Mouse (Mus musculus) forebrain, postnatal 0 days (tissue): ENCODE measurements around the gene Flt1. TPM values are rescaled to one million over a fixed set of nuclear protein-coding genes. Genes with fewer than 3 reads are reported as not detected.

Source experiments
- ATAC-seq: fragments of 200-750 bp; cut with Nextera tagmentation; 2 replicates; pipeline ENCODE4 v1.8.0; 2017; ENCODE audit warnings: mild to moderate bottlenecking, moderate library complexity
- DNase-seq: peaks from one replicate; pipeline ENCODE4 v3.0.0-alpha.2; 2015
- H3K27ac ChIP-seq: fragments of 300-500 bp; sonication (generic); 2 replicates; pipeline ENCODE4 v1.5.1; 2014; ENCODE audit warnings: low read depth, mild to moderate bottlenecking, antibody characterized with exemption, low read length, moderate library complexity, mixed read lengths
- H3K27me3 ChIP-seq: fragments of 300-500 bp; sonication (generic); 2 replicates; pipeline ENCODE4 v1.6.1; 2014; ENCODE audit warnings: mild to moderate bottlenecking, low read length, mixed read lengths; ENCODE audit not compliant: insufficient read depth
- H3K36me3 ChIP-seq: fragments of 300-500 bp; sonication (generic); 2 replicates; pipeline ENCODE4 v1.6.1; 2014; ENCODE audit warnings: mild to moderate bottlenecking, moderate library complexity; ENCODE audit not compliant: insufficient read depth
- H3K4me1 ChIP-seq: fragments of 300-500 bp; sonication (generic); 2 replicates; pipeline ENCODE4 v1.6.1; 2014; ENCODE audit warnings: antibody characterized with exemption; ENCODE audit not compliant: insufficient read depth
- H3K4me2 ChIP-seq: fragments of 300-500 bp; sonication (generic); 2 replicates; pipeline ENCODE4 v1.6.1; 2014; ENCODE audit warnings: low read depth, mild to moderate bottlenecking, moderate library complexity
- H3K4me3 ChIP-seq: fragments of 300-500 bp; sonication (generic); 2 replicates; pipeline ENCODE4 v1.5.1; 2014; ENCODE audit warnings: low read depth, low read length, mixed read lengths
- H3K9ac ChIP-seq: fragments of 300-500 bp; sonication (generic); 2 replicates; pipeline ENCODE4 v1.6.1; 2014; ENCODE audit warnings: mild to moderate bottlenecking
- H3K9me3 ChIP-seq: fragments of 300-500 bp; sonication (generic); 2 replicates; pipeline ENCODE4 v1.6.1; 2016; ENCODE audit warnings: low read length
- CTCF ChIP-seq: sonication (generic); IDR thresholded peaks from 2 replicates; pipeline ENCODE4 v1.5.1; 2016; ENCODE audit warnings: antibody characterized with exemption, control low read depth, low read depth
- WGBS: fragments of 180-500 bp; shearing (Covaris S2); extraction: QIAGEN DNeasy Blood & Tissue Kit; methylation state at CpG from one replicate; pipeline ENCODE4 v1.1.7; 2014; 5-methylcytosine and 5-hydroxymethylcytosine counted together
- polyA plus RNA-seq: library from polyadenylated mRNA; unstranded; fragments of >200 nt; fragmentation: Nextera tagmentation; extraction: Ambion mirVana; gene quantifications from 2 replicates; pipeline ENCODE4 v1.2.1, GENCODE M21; 2015
- total RNA-seq: library from RNA; depleted of rRNA; stranded (reverse); fragments of >200 nt; gene quantifications from 2 replicates; pipeline ENCODE4 v1.2.3, GENCODE M21; 2014; rRNA removed

The Flt1 gene
- total RNA-seq (8.5 and 11.6 TPM in 2 replicates), polyA plus RNA-seq (6.4 and 10.1 TPM in 2 replicates)

GRCm38 (mm10) chr5:147725831-147726700 is at the start of gene Flt1:
Gene Flt1 (minus strand): TSS chr5:147726011.
- Histone ChIP-seq H3K27ac (no peak within 1 kb of the TSS), H3K9ac (peak within 1 kb of the TSS; percentile 33; the same call in 1 of the 2 replicates), H3K4me3 (peak within 1 kb of the TSS; percentile 36), H3K9me3 (no peaks in the 10 kb centered on the region), H3K27me3 (peaks cover 65% of the 10 kb centered on the region), H3K4me1 (peaks cover 11% of the 10 kb centered on the region; the same call in 1 of the 2 replicates), H3K4me2 (peak within 1 kb of the TSS; percentile 68), H3K36me3 (no peaks in the 10 kb centered on the region)
- DNase-seq = no peak
- no peak for TF ChIP-seq CTCF
- peak; percentile 65 for ATAC-seq
- WGBS = 2% methylated on average over 82 of the region's 82 CpGs

- H3K9ac ChIP-seq = no peak overlapping the region
- H3K4me1 ChIP-seq = no peaks in the 10 kb centered on the region
- no peaks in the 10 kb centered on the region for H3K9me3 ChIP-seq
- H3K27me3 ChIP-seq = no peaks in the 10 kb centered on the region
- H3K4me3 ChIP-seq = no peak overlapping the region
- TF ChIP-seq CTCF = no peak
- no peak for DNase-seq
- no peaks in the 10 kb centered on the region for H3K36me3 ChIP-seq
- 88% methylated on average over 7 of the region's 7 CpGs for WGBS
- ATAC-seq = no peak
- no peak overlapping the region for H3K4me2 ChIP-seq
- H3K27ac ChIP-seq = no peak overlapping the region
Observed at GRCm38 (mm10) chr5:147775222-147775621, 49.4 kb upstream of the Flt1 start.

- no peak for TF ChIP-seq CTCF
- no peaks in the 10 kb centered on the region for H3K4me1 ChIP-seq
- WGBS = 76% methylated on average over 6 of the region's 6 CpGs
Observed at GRCm38 (mm10) chr5:147769918-147770317, 44.1 kb upstream of the Flt1 start.

GRCm38 (mm10) chr5:147764061-147764460 is 38.2 kb upstream of the Flt1 start:
- Histone ChIP-seq H3K4me1 (no peaks in the 10 kb centered on the region), H3K27me3 (no peaks in the 10 kb centered on the region), H3K36me3 (no peaks in the 10 kb centered on the region), H3K27ac (no peak overlapping the region), H3K4me3 (no peak overlapping the region), H3K4me2 (no peak overlapping the region), H3K9me3 (no peaks in the 10 kb centered on the region), H3K9ac (no peak overlapping the region)
- DNase-seq (no peak), ATAC-seq (no peak)
- 62% methylated on average over 4 of the region's 4 CpGs for WGBS
- TF ChIP-seq CTCF = no peak

More at GRCm38 (mm10) chr5:147769918-147770317, 44.1 kb upstream of the Flt1 start:
- no peak for DNase-seq
- Histone ChIP-seq H3K9ac (no peak overlapping the region), H3K36me3 (no peaks in the 10 kb centered on the region), H3K9me3 (no peaks in the 10 kb centered on the region), H3K27me3 (no peaks in the 10 kb centered on the region), H3K4me2 (no peak overlapping the region), H3K4me3 (no peak overlapping the region), H3K27ac (no peak overlapping the region)
- no peak for ATAC-seq

GRCm38 (mm10) chr5:147761984-147762383 is 36.2 kb upstream of the Flt1 start:
- H3K9ac ChIP-seq = no peak overlapping the region
- H3K9me3 ChIP-seq = no peaks in the 10 kb centered on the region
- 41% methylated on average over 8 of the region's 8 CpGs for WGBS
- DNase-seq (no peak), ATAC-seq (no peak)
- H3K27ac ChIP-seq = no peak overlapping the region
- no peaks in the 10 kb centered on the region for H3K4me1 ChIP-seq
- no peak for TF ChIP-seq CTCF
- H3K27me3 ChIP-seq = no peaks in the 10 kb centered on the region
- H3K4me2 ChIP-seq = no peak overlapping the region
- no peaks in the 10 kb centered on the region for H3K36me3 ChIP-seq
- H3K4me3 ChIP-seq = no peak overlapping the region

- WGBS = 9% methylated on average over 9 of the region's 9 CpGs
- H3K4me2 ChIP-seq = no peak overlapping the region
- TF ChIP-seq CTCF = no peak
- DNase-seq (no peak), ATAC-seq (no peak)
- H3K9ac ChIP-seq = no peak overlapping the region
- H3K27ac ChIP-seq = no peak overlapping the region
- no peaks in the 10 kb centered on the region for H3K36me3 ChIP-seq
- H3K4me3 ChIP-seq = no peak overlapping the region
- no peaks in the 10 kb centered on the region for H3K27me3 ChIP-seq
- H3K9me3 ChIP-seq = no peaks in the 10 kb centered on the region
- H3K4me1 ChIP-seq = no peaks in the 10 kb centered on the region
Observed at GRCm38 (mm10) chr5:147761275-147761674, 35.5 kb upstream of the Flt1 start.

GRCm38 (mm10) chr5:147758640-147759319 is 33.0 kb upstream of the Flt1 start:
- Histone ChIP-seq H3K9me3 (no peaks in the 10 kb centered on the region), H3K4me2 (no peak overlapping the region), H3K4me1 (no peaks in the 10 kb centered on the region), H3K36me3 (no peaks in the 10 kb centered on the region), H3K27me3 (no peaks in the 10 kb centered on the region), H3K27ac (no peak overlapping the region), H3K4me3 (no peak overlapping the region), H3K9ac (no peak overlapping the region)
- TF ChIP-seq CTCF = no peak
- no peak for ATAC-seq
- 78% methylated on average over 9 of the region's 9 CpGs for WGBS
- DNase-seq = no peak
